Mouse (Mus musculus) kidney, adult 18-20 months (tissue): ENCODE data around the gene Pde5a.

ENCODE experiments used
- DNase-seq: peaks from one replicate; pipeline ENCODE4 v3.0.0; 2021

Gene Pde5a

GRCm38 (mm10) chr3:122859829-122860228 is 131.1 kb downstream of the Pde5a start:
- no peak for DNase-seq

GRCm38 (mm10) chr3:122860573-122861498 is 132.1 kb downstream of the Pde5a start:
- DNase-seq = no peak

GRCm38 (mm10) chr3:122865092-122865491 is 136.3 kb downstream of the Pde5a start:
- DNase-seq = no peak

- DNase-seq = no peak
These were observed 139.5 kb downstream of the Pde5a start for GRCm38 (mm10) chr3:122868270-122868669.

GRCm38 (mm10) chr3:122871596-122871995 is 142.8 kb downstream of the Pde5a start:
- DNase-seq = no peak

- no peak for DNase-seq
These were observed 148.1 kb downstream of the Pde5a start for GRCm38 (mm10) chr3:122876870-122877269.

GRCm38 (mm10) chr3:122877543-122877942 is 148.8 kb downstream of the Pde5a start:
- no peak for DNase-seq

GRCm38 (mm10) chr3:122878705-122879315 is 150.1 kb downstream of the Pde5a start:
- no peak for DNase-seq

GRCm38 (mm10) chr3:122887505-122888301 is 159.0 kb downstream of the Pde5a start:
- DNase-seq = no peak

GRCm38 (mm10) chr3:122888371-122888819 is 159.6 kb downstream of the Pde5a start:
- DNase-seq = no peak

- DNase-seq = no peak
These were observed 166.0 kb downstream of the Pde5a start, which contains the start of gene Fabp2 for GRCm38 (mm10) chr3:122894772-122895171. Fabp2 (plus strand) TSS chr3:122895072.

- no peak for DNase-seq
These were observed 166.5 kb downstream of the Pde5a start for GRCm38 (mm10) chr3:122895189-122895731.

- no peak for DNase-seq
These were observed 169.5 kb downstream of the Pde5a start for GRCm38 (mm10) chr3:122898254-122898653.

GRCm38 (mm10) chr3:122903746-122904433 is 175.1 kb downstream of the Pde5a start:
- peak; percentile 31 for DNase-seq

- no peak for DNase-seq
These were observed 179.1 kb downstream of the Pde5a start for GRCm38 (mm10) chr3:122907841-122908240.
